Mouse (Mus musculus): ENCODE data around the gene Ptpn14. TPM values are rescaled to one million over a fixed set of nuclear protein-coding genes. Genes with fewer than 3 reads are reported as not detected.

Gene Ptpn14
- polyA plus RNA-seq, 1 experiment: 0.50 TPM

- no peak overlapping the region for H3K27ac ChIP-seq (ENCODE audit: insufficient read depth, low read depth, low read length)
- H3K4me3 ChIP-seq (ENCODE audit: insufficient read depth, low read length): no peak overlapping the region
- H3K4me1 ChIP-seq (ENCODE audit: control insufficient read depth, insufficient read depth, low read length): 0 out of 2 replicates have a peak, but pooled peaks cover 2% of the 10 kb centered on the region
- TF ChIP-seq POLR2A (IDR thresholded peaks at IDR 0.05; ENCODE audit: borderline replicate concordance, low read depth, low read length) (no peak), CTCF (IDR thresholded peaks at IDR 0.05; ENCODE audit: low read depth, low read length) (no peak)
Observed at GRCm38 (mm10) chr1:189879965-189880364, 151.9 kb downstream of the Ptpn14 start.

GRCm38 (mm10) chr1:189880745-189881144, 152.7 kb downstream of the Ptpn14 start:
- no peaks in the 10 kb centered on the region for H3K4me1 ChIP-seq (ENCODE audit: control insufficient read depth, insufficient read depth, low read length)
- no peak overlapping the region for H3K27ac ChIP-seq (ENCODE audit: insufficient read depth, low read depth, low read length)
- TF ChIP-seq CTCF (IDR thresholded peaks at IDR 0.05; ENCODE audit: low read depth, low read length): no peak
- no peak for TF ChIP-seq POLR2A (IDR thresholded peaks at IDR 0.05; ENCODE audit: borderline replicate concordance, low read depth, low read length)
- no peak overlapping the region for H3K4me3 ChIP-seq (ENCODE audit: insufficient read depth, low read length)

- Histone ChIP-seq H3K27ac (ENCODE audit: insufficient read depth, low read depth, low read length) (no peak overlapping the region), H3K4me1 (ENCODE audit: control insufficient read depth, insufficient read depth, low read length) (no peaks in the 10 kb centered on the region), H3K4me3 (ENCODE audit: insufficient read depth, low read length) (no peak overlapping the region)
- TF ChIP-seq CTCF (IDR thresholded peaks at IDR 0.05; ENCODE audit: low read depth, low read length) (peak; percentile 64), POLR2A (IDR thresholded peaks at IDR 0.05; ENCODE audit: borderline replicate concordance, low read depth, low read length) (no peak)
Observed at GRCm38 (mm10) chr1:189882886-189883285, 154.8 kb downstream of the Ptpn14 start.

- no peaks in the 10 kb centered on the region for H3K4me1 ChIP-seq (ENCODE audit: control insufficient read depth, insufficient read depth, low read length)
- H3K4me3 ChIP-seq (ENCODE audit: insufficient read depth, low read length): no peak overlapping the region
- no peak overlapping the region for H3K27ac ChIP-seq (ENCODE audit: insufficient read depth, low read depth, low read length)
- TF ChIP-seq POLR2A (IDR thresholded peaks at IDR 0.05; ENCODE audit: borderline replicate concordance, low read depth, low read length): no peak
- no peak for TF ChIP-seq CTCF (IDR thresholded peaks at IDR 0.05; ENCODE audit: low read depth, low read length)
Observed at GRCm38 (mm10) chr1:189883531-189884170, 155.6 kb downstream of the Ptpn14 start.

GRCm38 (mm10) chr1:189884951-189885350, 156.9 kb downstream of the Ptpn14 start:
- Histone ChIP-seq H3K4me1 (ENCODE audit: control insufficient read depth, insufficient read depth, low read length) (no peaks in the 10 kb centered on the region), H3K27ac (ENCODE audit: insufficient read depth, low read depth, low read length) (no peak overlapping the region), H3K4me3 (ENCODE audit: insufficient read depth, low read length) (no peak overlapping the region)
- TF ChIP-seq CTCF (IDR thresholded peaks at IDR 0.05; ENCODE audit: low read depth, low read length) (no peak), POLR2A (IDR thresholded peaks at IDR 0.05; ENCODE audit: borderline replicate concordance, low read depth, low read length) (no peak)

GRCm38 (mm10) chr1:189885975-189886374, 157.9 kb downstream of the Ptpn14 start:
- Histone ChIP-seq H3K4me3 (ENCODE audit: insufficient read depth, low read length) (no peak overlapping the region), H3K27ac (ENCODE audit: insufficient read depth, low read depth, low read length) (no peak overlapping the region), H3K4me1 (ENCODE audit: control insufficient read depth, insufficient read depth, low read length) (no peaks in the 10 kb centered on the region)
- TF ChIP-seq CTCF (IDR thresholded peaks at IDR 0.05; ENCODE audit: low read depth, low read length) (no peak), POLR2A (IDR thresholded peaks at IDR 0.05; ENCODE audit: borderline replicate concordance, low read depth, low read length) (no peak)

- TF ChIP-seq POLR2A (IDR thresholded peaks at IDR 0.05; ENCODE audit: borderline replicate concordance, low read depth, low read length): no peak
- peak; percentile 40; the same call in 1 of the 2 replicates for TF ChIP-seq CTCF (IDR thresholded peaks at IDR 0.05; ENCODE audit: low read depth, low read length)
- H3K27ac ChIP-seq (ENCODE audit: insufficient read depth, low read depth, low read length): no peak overlapping the region
- H3K4me3 ChIP-seq (ENCODE audit: insufficient read depth, low read length): no peak overlapping the region
- no peaks in the 10 kb centered on the region for H3K4me1 ChIP-seq (ENCODE audit: control insufficient read depth, insufficient read depth, low read length)
Observed at GRCm38 (mm10) chr1:189887518-189887917, 159.4 kb downstream of the Ptpn14 start.

GRCm38 (mm10) chr1:189888749-189889148, 160.7 kb downstream of the Ptpn14 start:
- Histone ChIP-seq H3K27ac (ENCODE audit: insufficient read depth, low read depth, low read length) (no peak overlapping the region), H3K4me1 (ENCODE audit: control insufficient read depth, insufficient read depth, low read length) (no peaks in the 10 kb centered on the region)
- TF ChIP-seq CTCF (IDR thresholded peaks at IDR 0.05; ENCODE audit: low read depth, low read length): no peak
- TF ChIP-seq POLR2A (IDR thresholded peaks at IDR 0.05; ENCODE audit: borderline replicate concordance, low read depth, low read length): no peak

GRCm38 (mm10) chr1:189894191-189894590, 166.1 kb downstream of the Ptpn14 start:
- no peak overlapping the region for H3K27ac ChIP-seq (ENCODE audit: insufficient read depth, low read depth, low read length)
- H3K4me3 ChIP-seq (ENCODE audit: insufficient read depth, low read length): no peak overlapping the region
- no peaks in the 10 kb centered on the region for H3K4me1 ChIP-seq (ENCODE audit: control insufficient read depth, insufficient read depth, low read length)
- TF ChIP-seq CTCF (IDR thresholded peaks at IDR 0.05; ENCODE audit: low read depth, low read length): no peak
- no peak for TF ChIP-seq POLR2A (IDR thresholded peaks at IDR 0.05; ENCODE audit: borderline replicate concordance, low read depth, low read length)

More at GRCm38 (mm10) chr1:189888749-189889148, 160.7 kb downstream of the Ptpn14 start:
- H3K4me3 ChIP-seq (ENCODE audit: insufficient read depth, low read length): no peak overlapping the region

- H3K4me3 ChIP-seq (ENCODE audit: insufficient read depth, low read length): no peak overlapping the region
- TF ChIP-seq POLR2A (IDR thresholded peaks at IDR 0.05; ENCODE audit: borderline replicate concordance, low read depth, low read length): no peak
- no peak for TF ChIP-seq CTCF (IDR thresholded peaks at IDR 0.05; ENCODE audit: low read depth, low read length)
- H3K4me1 ChIP-seq (ENCODE audit: control insufficient read depth, insufficient read depth, low read length): no peaks in the 10 kb centered on the region
- no peak overlapping the region for H3K27ac ChIP-seq (ENCODE audit: insufficient read depth, low read depth, low read length)
Observed at GRCm38 (mm10) chr1:189897861-189898260, 169.8 kb downstream of the Ptpn14 start.

Data from bone marrow macrophage, adult 2 months (primary cell).